Mouse (Mus musculus) cerebellum, postnatal 4 days (tissue): ENCODE results near the gene Trcg1.

ENCODE experiments used
- DNase-seq, 2 experiments: peaks; one replicate each; pipeline ENCODE4 v3.0.0; 2022; ENCODE audit warnings: low spot score in 2 of 2, mixed read lengths in 1 of 2

Gene Trcg1

GRCm38 (mm10) chr9:57295666-57296065, 59.3 kb downstream of the Trcg1 start:
- no peak for DNase-seq

DNA sequence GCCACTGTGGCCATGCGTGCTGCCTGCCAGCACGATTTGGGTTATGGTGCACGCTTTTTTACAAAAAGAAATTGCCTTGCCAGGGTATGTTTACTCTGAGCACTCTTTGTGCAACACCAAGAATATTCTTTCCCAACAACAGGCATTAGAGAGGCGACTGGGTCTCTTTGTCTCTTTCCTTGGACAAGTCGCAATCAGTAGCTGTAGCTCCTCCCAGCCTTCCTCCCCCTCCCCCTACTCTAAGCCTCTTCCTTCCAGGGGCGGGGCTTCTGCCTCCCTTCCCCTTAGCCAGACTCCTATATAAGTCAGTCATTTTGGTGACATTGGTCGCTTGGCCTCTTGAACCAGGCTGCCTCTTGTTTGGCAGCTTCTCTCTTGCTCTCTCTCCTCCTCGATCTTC, 59.9 kb downstream of the Trcg1 start:
- no peak for DNase-seq

DNA sequence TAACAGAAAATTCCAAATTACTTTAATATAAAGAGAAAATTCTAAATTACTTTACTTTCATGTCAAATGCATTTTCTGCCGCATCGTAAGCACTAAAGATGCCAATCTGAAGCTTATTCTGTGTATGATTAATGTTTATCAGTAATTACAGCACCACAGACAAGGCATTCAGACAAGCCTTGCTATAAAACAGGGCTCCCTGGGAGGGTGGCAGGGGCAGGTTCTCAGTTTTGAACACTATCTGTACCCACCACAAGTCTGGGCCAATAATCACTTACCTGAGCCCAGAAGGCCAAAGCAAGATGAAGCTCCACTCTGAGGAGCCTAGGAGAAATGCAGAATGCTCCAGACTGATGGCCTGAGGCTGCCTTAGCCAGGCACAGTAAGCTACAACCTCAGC, 61.6 kb downstream of the Trcg1 start:
- DNase-seq: no peak
